Mouse (Mus musculus) layer of hippocampus, postnatal 14 days (tissue): ENCODE measurements around the gene Gm28042. TPM values are rescaled to one million over a fixed set of nuclear protein-coding genes. Genes with fewer than 3 reads are reported as not detected.

ENCODE experiments used
- DNase-seq, 2 experiments: peaks; one replicate each; pipeline ENCODE4 v3.0.0; 2021 to 2022; ENCODE audit warnings: low spot score in 2 of 2, mixed read lengths in 1 of 2
- total RNA-seq, 2 experiments: library from RNA; stranded (reverse); gene quantifications; 2 replicates each; pipeline ENCODE4 v1.2.3; 2021

Gene Gm28042
- total RNA-seq, 2 experiments from 2014 or later, result 1.1 to 1.8 TPM

DNA sequence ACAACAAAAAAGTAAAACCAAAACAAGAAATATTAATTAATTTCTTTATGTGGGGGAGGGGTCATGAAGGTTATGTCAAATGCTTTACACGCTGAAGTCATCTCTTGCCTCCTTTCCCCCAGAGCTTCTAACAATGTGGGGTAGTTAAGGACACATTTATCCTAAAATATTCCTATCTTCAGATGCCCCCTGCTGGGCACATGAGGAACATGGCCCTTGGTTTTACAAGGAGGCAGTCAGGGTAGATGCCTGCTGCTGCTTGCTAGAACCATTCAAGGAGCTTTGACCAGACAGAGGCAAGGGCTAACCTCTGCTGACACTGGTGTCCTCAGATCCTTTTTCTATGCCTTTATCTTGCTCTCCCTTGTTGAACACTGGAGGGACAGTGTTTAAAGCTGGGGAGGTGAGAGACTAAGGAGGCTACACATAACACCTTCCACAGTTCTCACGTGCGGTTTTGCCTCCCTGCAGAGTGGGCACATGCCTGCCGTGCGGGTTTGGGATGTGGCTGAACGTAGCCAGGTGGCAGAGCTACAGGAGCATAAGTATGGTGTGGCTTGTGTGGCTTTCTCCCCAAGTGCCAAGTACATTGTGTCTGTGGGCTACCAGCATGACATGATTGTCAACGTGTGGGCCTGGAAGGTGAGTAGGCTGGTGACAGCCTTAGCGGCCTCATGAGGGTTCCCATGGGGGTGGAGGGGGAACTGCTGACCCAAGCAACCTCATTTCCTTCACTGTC, 15.7 kb upstream of the Gm28042 start:
- peak; percentile 52 to 59 for DNase-seq

DNA sequence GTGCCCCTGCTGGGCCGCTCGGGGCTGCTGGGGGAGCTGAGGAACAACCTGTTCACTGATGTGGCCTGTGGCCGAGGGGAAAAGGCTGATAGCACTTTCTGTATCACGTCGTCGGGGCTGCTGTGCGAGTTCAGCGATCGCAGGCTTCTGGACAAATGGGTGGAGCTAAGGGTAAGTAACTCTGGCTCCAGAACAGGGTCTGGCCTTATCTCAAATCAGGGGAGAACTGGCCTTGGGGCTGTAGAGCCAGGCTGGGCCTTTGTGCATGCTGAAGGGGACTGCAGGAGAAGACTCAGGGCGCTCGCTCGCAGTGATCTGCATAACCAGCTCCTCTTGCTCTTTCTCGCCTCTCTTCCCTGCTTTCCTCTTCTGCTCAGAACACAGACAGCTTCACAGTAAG, 14.4 kb upstream of the Gm28042 start:
- no peak for DNase-seq

DNA sequence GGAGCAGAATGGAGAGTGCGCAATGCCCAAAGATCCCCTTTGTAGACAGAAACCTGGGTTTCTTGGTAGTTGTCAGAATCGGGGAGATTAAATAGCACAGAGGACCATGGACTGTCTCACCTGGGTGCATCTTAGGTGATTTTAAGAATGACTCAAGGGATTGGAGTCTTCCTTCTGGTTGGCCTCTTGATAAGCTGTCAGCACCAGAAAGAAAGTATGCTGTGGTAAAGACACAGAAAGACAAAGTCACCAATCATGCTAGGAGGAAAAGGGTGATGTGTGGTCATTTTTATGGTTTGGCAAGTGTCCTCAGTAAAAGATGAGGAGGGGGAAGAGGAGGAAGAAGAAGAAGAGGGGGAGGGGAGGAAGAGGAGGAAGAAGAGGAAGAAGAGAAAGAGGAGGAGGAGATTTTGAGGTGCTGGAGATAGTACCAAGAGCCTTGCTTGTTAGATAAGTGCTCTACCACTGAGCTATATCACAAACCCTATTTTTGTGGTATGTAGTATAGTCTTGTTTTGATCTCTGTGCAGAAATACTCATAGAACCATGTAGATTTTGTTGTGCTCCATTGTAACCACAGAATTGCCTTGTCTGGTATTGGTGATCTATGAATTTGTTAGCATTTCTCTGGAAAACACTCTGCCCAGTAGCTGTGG, 13.3 kb upstream of the Gm28042 start:
- DNase-seq, result no peak

DNA sequence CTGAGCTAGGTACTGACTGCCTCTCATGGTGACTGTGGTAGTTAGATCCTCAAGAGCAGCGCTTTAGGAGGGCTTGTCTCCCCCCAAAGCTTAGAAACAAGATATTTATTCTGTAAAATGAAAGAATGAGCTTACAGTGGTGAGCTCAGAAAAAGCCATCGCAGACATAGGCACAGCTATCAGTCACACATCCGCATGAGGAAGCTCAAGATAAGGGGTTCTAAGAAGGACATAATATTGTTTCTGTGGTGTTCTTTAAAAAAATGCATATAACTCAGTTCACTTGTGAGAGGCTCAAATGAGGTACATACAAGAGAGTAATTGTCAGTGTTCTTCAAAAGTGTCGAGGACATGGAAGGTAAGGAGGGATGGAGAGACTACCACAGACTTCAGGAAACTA, 11.4 kb upstream of the Gm28042 start:
- no peak for DNase-seq

DNA sequence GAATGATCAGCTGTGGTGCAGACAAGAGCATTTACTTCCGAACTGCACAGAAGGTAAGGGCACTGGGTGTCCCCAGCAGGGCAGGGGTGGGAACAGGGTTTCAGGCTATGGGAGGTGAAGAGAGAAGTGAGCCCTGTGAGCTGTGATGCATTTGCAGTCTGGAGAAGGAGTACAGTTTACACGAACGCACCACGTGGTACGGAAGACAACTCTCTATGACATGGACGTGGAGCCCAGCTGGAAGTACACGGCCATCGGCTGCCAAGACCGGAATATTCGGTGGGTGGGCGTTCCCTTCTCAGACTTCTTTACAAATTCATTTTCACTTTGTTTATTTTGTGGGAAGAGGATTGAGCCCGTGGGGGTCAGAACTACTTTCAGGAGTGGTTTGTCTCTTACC, 9.7 kb upstream of the Gm28042 start:
- no peak for DNase-seq

DNA sequence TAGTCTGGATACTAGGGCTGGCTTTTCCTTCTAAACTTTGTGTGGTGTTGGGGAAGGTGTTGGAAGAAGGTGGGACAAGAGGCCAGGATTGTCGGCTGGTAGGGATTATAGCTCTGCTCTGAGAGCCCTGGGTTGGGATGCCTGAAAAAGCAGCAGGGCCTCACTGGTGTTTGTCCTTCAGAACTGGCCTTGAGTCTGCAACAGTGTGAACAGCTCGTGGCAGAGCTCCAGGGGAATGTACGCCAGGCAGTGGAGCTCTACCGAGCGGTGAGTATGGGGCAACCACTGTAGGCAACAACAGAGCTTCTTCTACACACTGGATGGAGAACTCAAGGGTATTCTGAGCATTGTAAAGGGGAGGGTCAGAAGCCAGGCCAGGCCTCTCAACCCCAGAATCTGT, 3.0 kb upstream of the Gm28042 start:
- no peak for DNase-seq

DNA sequence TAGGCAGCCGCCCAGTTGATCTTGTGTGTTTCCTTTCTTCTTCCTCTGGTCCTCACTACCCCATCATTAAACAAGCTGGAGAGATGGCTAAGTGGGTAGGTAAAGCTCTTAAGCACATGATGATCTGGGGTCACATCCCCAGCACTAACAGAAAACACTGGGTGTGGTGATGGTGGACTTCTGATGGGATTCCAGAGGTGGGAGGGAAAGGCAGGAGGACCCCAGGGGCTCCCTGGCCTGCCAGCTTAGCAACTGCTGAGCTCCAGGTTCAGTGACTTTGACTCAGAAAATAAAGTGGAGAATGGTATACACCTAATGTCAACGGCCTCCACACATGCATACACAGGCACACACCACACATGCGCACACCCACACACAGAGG, 648 bp downstream of the Gm28042 start:
- DNase-seq, result no peak

DNA sequence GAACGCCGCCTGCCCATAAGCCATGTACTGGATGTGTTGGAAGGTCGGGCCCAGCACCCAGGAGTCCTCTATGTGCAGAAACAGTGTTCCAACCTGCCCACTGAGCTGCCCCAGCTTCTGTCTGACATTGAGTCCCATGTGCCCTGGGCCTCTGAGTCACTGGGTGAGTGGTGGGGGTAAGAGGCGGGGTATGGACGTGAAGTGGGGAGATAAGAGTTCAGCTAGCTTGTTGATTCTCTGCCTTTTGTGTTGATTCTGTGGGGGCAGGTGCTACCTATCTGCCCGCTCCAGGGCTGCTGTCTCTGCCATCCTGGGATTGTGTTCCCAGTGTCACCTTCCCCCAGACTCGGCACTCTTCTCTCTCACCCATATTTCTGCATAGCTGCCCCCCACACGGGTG, 3.1 kb downstream of the Gm28042 start:
- DNase-seq, result no peak

DNA sequence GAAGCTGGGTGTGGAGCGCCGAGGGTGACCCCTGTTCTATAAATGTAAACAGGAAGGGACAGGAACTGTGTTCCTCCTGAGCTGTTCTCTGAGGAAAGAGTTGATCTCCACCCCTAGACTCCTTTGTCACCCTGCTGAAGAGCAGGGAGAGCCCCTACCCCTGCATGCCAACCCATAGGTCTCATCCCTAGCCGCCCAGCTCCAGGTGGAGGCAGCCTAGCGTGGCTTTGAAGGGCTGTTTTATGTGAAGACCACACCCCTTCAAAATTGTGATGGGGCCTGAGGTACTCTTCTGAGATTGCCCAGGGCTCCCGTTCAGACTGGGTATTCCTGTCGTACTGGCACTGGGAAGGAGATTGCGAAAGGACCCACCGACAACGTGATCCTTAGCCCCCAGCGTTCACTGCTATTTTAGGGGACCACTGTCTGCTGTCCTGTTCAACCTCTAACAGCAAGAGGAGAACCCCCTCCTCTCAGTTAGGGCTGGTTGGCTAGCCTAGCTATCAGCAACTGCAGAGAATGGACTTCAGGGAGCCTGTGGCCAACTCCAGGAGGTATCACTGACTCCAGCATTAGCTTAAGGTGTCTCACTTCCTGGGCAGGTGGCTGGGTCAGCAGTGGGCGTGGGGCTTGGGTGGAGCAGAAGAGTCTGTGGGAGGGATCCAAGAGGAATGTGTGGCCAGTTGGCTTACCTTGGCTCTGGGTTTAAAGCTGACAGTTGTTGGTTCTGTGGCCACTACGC, 5.6 kb downstream of the Gm28042 start, which contains the start of gene Pla2g4b:
Gene Pla2g4b, plus strand, starts transcription at position 692 of the 742 bp plus-strand sequence.
- DNase-seq, result no peak

DNA sequence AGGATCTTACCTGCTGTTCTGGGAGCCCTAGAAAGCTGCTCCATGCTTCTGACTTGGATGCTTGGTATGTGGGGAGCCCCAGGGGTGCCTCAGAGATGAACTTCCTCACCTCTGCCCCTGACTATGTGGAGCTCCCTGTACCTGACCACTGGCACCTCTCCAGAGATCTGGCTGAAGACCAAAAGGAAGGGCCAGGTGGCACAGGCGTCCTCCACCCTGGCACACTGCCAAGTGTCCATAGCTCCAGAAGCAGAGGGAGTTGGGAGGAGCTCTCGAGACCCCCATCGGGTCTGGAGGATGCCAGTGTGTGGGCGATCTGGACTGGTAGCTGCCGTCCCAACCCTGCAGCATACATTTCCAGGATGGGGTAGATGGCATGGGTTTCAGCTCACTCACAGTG, 6.4 kb downstream of the Gm28042 start:
- DNase-seq, result no peak

DNA sequence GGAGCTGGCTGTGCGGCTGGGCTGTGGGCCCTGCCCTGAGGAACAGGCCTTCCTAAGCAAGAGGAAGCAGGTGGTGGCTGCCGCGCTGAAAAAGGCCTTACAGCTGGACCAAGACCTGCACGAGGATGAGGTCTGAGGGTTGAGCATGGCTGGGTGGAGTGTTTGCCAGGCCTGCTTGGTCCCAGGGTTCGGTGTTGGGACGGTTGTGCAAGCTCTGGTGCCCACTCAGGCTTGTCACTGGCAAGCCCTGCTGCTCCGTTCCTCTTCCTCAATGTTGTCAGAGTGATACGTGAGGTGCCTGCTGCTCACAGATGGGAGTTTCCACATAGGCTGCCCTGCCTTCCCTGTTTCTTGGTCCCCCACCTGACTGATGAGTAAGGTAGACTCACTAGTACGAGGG, 10.5 kb downstream of the Gm28042 start:
- DNase-seq, result no peak

DNA sequence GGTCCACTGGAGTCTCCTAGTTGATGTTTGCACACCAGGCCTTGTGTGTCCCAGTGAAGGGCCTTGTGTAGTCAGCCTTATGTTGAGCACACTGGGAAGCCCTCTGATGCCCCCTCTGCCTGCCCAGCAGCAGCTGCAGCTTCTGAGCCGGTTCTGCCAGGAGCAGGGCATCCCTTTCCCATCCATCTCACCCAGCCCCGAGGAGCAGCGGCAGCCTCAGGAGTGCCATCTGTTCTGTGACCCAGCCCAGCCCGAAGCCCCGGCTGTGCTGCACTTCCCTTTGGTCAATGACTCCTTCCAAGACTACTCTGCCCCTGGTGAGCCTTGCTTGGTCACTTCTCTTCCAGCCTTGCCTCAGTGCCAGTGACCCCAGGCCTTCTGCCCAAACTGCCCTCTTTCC, 13.7 kb downstream of the Gm28042 start:
- no peak for DNase-seq

DNA sequence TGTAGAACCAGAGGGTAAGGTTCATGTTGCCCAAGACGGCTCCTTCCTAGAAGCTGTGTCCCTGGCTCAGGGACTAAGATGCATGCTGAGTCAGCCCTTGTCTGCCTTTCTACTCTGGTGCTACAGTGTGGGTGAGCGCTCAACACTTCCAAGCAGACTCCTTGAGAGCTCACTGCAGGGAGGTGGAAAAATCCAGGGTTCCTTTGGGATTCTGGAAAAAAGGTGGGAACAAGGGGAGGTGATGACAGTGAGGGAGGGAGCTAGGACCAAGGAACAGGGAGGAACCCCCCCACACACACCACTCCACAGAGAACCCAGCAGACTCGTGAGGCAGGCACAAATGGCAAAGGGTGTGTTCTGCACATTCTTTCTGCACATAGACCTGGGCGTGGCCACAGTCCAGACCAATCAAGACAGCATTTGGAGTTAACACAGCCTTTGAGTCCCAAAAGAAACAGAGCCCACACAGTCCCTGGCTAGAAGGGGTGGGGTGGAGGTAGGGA, 16.9 kb downstream of the Gm28042 start:
- no peak for DNase-seq

DNA sequence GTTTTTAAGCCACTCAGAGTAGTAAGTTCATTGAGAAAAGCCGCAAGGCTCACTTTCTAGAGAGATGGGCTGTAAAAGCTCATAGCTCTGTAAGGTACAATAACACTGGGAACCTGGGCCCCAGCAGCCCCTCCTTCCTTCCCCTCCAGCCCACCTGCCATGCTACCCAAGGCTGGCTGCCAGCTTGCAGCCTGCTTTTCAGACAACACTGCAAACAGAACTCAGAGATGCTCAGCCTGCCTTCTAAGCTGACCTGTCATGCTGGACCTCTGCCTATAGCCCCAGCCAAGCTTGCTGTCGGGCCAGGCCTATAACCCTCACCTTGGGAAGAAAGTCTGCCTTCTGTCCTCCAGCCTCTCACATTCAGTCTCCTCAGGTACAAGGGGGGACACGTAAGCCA, 17.4 kb downstream of the Gm28042 start:
- DNase-seq, result no peak

DNA sequence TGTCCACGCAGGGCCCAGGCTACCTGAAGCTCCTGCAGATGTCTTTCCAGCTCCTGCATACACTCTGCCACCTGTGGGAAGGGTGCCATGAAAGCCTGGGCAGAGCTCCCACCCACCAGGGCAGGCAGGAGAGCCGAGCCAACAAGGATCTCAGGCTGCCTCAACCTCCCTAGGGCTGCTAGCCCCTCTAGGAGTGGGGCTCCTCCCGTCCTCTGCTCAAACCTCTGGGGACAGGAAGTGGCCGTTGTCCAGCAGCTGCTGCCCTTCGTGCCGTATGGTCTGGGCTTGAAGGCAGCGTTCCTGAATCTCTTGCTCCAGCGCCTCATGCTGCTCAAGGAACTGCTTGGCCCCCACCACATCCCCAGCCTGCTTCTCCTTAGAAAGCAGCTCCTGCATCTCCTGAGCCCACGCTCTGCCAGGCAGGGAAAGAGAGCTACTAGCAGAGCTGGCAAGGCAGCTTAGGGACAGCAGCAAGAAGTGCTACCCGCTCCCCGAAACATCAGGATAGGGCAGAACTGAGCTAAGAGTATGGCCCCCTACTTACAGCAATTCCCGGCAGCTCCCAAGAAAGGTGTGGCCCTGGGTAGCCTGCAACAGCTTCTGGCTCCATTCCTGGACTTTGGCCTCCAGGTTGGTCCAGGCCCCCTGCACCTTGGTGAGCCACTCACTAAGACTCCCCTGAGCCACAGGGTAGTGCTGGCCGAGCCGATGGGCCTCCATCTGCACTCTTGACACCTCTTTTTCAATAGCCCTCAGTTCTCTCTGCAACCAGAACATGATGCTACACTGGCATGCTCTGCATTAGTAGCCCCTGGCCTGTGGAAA, 19.4 kb downstream of the Gm28042 start:
- no peak for DNase-seq

DNA sequence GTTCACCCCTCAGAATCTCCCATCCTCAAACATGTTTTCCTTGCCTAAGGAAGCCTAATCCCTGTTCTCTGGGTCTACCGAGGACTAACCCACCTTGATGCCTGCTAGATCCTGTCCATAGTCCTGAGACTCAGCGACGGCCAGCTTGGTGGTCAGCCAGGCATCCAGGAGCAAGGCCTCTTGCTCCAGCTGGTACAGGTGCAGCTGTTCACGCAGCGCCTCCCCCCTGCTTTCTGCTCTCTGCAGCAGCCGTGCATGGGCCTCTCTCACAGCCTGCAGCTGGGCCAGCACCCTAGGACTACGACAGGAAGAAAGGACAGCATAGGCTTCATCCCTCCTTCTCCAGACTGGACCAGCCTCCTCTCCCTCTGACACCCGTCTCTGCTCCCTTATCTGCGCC, 20.9 kb downstream of the Gm28042 start:
- no peak for DNase-seq

DNA sequence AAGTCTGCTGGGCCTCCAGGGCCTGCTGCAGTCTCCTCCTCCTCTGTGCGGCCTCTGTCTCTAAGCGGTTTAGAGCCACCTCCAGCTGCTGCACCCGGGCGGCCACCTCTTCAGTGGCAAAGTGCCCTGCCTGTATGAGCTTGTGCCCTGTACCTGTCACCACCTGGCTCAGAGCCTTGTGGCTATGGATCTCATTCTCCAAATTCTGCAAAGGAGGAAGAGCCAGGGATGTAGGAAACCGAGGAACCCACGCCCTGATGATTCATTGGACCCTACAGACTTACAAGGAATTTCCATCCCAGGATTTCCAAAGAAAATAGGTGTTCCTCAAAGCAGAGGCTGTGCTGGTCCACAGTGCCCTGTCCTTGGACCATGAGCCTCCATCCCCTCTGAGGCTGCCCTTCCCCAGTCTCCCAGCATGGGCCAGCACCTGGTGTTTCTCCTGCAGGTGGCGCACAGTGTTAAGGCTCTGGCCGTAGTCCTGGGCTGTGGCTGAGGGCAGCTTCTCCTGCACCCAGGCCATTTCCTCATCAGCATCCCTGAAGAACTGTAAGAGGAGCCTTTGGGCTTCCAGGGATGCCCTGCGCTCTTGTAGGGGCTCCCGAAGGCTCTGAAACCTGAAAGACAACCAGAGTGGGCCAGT, 22.5 kb downstream of the Gm28042 start:
- DNase-seq, result no peak

DNA sequence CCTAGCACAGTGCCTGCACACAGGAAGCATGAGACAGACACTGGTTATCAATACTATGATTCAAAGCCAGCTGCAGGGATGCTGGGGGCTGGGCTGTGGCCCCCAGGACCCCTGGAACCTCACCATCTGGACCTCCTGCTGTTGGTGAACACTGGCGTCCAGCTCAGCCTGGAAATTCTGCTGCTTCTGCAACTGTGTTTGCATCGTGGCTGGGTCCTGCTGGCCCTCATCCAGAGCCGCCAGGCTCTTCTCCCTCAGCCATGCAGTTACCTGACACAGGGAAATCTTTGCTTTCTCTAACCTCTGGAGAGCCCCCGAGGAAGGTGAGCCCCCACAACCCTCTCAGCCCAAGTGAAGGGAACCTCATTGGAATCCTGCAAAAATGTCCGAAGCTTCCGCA, 24.1 kb downstream of the Gm28042 start:
- no peak for DNase-seq

DNA sequence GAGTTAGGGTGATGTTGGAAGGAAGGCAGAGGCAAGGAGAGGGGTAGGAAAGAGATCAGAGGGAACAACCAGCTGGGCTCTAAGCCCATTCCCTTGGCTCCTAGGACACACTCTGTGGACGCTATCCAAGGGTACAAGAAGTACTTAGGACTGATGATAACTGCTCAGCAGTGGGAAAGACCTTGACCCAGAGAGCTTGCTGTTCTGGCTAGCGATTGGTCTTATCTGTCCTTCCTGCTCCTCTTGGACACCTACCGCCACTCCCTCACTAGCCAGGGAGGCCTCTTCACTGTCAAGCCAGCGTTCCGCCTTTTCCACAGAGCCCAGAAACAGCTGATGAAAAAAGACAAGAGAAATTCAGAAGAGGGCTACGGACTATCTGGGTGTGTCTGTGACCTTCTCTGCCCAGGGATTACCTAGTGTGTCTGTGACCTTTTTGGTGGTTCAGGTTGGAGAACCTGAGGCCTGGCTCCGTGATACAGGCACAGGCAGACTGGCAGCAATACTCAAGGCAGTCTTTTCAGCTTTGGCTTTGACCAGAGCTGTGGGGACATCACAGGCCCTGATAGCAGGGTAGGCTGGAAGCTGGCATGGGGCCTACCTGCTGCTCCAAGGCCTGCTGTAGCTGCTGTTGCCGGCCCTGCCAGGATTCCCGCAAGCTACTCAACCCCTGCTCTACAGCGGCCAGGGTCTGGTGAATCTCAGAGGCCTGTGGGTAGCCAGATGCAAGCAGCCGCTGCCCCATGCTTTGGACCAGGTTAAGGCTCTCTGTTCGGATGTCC, 27.7 kb downstream of the Gm28042 start:
- no peak for DNase-seq

DNA sequence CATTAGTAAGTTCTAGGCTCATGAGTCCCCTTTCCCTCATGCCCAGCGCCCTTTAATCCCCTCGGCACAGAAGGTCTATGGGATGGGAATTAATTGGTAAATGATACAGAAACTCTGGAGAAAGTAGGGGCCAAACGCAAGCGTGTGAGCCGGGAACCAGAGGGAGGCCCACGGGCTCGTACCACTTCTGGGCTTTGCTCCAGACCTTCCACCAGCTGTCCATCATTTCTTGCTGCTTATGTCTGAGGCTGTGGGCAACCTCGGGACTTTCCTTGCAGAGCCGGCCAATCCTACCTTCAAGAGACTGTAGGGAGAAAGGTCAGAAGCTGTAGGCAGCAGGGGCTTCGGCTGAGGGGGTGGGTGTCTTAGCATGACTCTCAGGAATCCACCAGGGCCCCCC, 28.6 kb downstream of the Gm28042 start:
- no peak for DNase-seq
